Mouse (Mus musculus): ENCODE measurements at regions not wholly inside any gene's neighbourhood (a gene's known extent, or its start where the extent isn't known, plus 50 kb on each side); places are given as distances from the start of the nearest gene placed in this dataset.

GRCm38 (mm10) chr4:142770177-142770576 is 442.6 kb downstream of the Prdm2 start:
- TF ChIP-seq POLR2A (IDR thresholded peaks at IDR 0.05; ENCODE audit: borderline replicate concordance, low read depth, low read length) (no peak), CTCF (IDR thresholded peaks at IDR 0.05; ENCODE audit: low read depth, low read length) (no peak)
